Mouse (Mus musculus): Measurements from ENCODE around the gene Papss1.

The Papss1 gene

GRCm38 (mm10) chr3:131581096-131581495 is 16.5 kb downstream of the Papss1 start:
- DNase-seq (ENCODE audit: low spot score) = no peak

DNA sequence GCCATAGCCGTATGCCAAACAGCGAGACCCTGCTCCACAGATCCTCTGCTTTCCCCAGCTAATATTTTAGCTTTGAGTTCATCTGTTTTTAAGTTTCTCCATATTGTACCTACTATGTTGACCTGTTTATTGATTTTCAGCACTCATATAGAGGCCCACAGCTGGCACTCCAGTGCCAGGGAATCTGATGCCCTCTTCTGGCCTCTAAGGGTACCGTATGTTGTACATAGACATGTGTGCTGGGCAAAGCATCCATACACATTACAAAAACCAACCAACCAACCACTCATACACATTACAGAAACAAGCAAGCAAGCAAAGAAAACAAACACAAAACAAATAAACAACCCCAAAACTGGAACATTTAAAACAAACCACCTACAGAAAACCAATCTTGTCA is 22.2 kb downstream of the Papss1 start:
- DNase-seq (ENCODE audit: low spot score) = no peak

DNA sequence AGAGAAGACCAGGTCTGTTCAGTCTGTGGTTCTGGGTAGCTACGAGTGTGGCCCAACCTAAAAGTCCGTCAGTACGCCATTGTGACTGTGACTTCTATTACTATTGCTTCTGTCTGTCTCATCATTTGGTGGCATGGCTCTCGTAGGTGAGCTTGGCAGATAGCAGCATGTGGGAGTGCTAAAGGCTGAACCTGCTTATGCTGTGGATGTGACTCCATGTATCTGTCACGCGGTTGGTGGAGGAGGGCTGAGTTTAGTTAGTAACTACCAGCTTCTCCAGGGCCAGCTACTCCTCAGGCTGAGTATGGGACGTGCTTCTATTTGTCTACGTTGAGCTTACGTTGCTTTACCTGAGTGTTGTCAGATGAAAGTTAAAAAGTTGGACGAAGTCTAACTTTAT is 23.4 kb downstream of the Papss1 start:
- no peak for DNase-seq (ENCODE audit: low spot score)

- DNase-seq (ENCODE audit: low spot score) = no peak
These were observed 28.7 kb downstream of the Papss1 start for GRCm38 (mm10) chr3:131593143-131593798.

DNA sequence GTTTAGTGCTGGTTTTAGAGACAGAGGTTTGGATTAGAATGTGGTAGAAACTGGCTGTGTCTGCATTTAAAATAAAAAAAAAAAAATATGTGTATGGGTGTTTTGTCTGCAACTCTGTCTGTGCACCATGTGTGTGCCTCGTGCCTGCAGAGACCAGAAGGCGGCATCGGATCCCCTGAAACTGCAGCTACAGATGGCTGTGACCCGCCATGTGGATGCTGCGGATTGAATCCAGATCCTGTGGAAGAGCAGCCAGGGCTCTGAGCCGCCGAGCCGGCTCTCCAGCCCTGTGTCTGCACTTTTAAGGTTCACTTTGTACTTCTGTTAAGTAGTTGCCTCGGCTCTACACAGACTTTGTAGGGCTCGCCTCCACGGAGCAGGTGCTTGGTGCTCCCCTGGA is 29.8 kb downstream of the Papss1 start:
- no peak for DNase-seq (ENCODE audit: low spot score)

- no peak for DNase-seq (ENCODE audit: low spot score)
These were observed 31.1 kb downstream of the Papss1 start for GRCm38 (mm10) chr3:131595546-131596245.

GRCm38 (mm10) chr3:131600726-131601125 is 36.2 kb downstream of the Papss1 start:
- no peak for DNase-seq (ENCODE audit: low spot score)

GRCm38 (mm10) chr3:131601366-131601765 is 36.8 kb downstream of the Papss1 start:
- DNase-seq (ENCODE audit: low spot score) = no peak

DNA sequence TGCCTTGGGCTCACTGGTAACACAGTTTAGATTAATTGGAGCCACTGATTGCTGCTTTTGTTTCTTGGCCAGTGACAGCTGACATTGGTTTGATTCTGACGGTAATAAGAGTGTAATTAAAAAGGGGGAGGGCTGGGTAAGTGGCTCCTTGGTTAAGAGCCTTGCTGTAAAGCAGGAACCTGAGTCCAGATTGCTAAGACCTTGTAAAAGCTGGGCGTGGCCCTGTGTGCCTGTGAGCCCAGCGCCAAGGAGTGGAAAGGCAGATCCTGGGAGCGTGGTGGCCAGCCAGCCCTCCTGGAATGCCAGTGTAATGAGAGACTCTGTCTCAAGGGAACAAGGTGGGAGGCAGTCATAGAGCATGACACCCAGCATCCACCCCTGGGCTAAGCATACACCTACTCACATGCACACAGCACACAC is 38.4 kb downstream of the Papss1 start:
- DNase-seq (ENCODE audit: low spot score) = no peak

DNA sequence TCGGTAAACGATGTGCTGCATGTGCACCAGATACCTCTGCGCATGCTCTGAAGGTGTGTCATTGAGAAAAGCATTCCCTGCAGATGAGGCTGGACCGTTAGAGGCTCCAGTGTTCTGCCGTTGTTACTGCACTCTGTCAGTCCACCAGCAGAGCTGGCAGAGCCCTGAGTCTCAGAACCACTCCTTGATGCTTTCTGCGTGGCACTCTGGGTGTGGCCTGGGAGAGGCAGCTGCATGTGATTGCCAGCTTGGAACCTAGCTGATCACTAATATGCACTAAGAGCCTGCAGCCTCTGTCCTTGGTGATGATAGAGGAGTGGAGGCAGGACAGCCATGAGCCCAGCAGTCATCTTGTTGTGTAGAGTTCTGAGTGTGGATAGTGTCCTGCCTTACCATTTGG is 43.5 kb downstream of the Papss1 start:
- DNase-seq (ENCODE audit: low spot score) = no peak

DNA sequence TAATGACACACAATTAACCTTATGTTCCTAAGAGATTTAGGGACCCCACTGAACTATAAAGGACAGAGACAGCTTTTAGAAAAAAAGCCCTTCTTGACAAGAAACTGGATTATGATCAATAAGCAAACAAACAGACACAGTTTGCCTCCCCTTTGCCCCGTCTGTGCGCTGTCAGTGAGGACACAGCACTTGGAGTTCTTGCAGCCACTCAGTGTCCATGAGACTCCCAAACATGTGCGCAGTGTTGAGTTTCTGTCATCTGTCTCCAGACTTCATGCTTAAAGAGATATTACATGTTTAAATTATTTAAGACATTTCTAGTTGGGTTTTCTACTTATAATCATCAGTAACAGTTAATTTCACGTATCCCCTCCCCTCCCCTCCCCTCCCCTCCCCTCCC is 45.1 kb downstream of the Papss1 start:
- DNase-seq (ENCODE audit: low spot score) = no peak

- no peak for DNase-seq (ENCODE audit: low spot score)
These were observed 46.0 kb downstream of the Papss1 start for GRCm38 (mm10) chr3:131610595-131610994.

DNA sequence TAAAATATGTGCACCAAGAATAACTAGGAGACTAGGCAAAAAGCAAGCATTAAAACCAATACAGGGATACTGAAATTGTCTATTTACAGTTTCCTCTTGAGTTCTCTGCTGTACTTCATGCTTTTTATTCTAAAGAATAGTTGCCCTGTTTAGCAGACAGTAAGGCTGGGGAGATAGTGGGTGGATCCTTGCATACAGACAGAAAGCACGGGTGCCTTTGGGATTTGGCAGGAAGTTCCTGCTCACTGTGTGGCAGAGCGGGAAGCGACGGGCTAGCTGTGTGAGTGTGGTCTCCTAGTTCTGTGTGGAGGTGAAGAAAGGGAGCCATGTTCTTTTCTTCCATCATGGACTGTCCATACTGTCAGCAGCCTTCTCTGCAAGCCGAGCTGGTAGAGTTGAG is 48.3 kb downstream of the Papss1 start:
- DNase-seq (ENCODE audit: low spot score) = no peak

GRCm38 (mm10) chr3:131614056-131614455 is 49.5 kb downstream of the Papss1 start:
- DNase-seq (ENCODE audit: low spot score) = no peak

DNA sequence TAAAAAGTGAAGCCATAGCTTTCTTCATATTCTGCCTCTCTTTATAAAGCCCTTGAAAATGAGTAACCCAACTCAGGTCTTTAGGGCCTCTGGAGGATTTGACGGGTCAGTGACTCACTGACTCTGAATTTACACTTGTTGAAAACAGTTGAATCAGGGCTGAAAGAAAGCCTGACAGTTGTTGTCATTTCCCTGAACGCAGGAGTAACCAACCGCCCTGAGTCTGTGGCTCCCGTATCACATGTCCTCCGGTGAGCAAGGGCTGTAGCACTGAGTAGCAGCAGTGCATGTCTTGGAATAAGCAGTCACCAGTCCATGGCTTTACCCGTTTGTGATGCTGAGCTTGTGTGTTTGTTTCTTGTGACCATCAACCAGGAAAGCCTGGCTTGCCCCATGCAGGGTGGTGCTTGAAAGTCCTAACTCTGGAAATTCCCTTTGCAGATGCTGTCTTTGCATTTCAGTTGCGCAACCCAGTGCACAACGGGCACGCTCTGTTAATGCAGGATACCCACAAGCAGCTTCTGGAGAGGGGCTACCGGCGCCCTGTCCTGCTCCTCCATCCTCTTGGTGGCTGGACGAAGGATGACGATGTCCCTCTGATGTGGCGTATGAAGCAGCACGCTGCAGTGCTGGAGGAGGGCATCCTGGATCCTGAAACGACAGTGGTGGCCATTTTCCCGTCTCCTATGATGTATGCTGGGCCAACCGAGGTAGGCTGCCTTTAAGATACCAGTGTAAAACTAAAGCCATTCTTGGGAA is 54.2 kb downstream of the Papss1 start:
- no peak for DNase-seq (ENCODE audit: low spot score)

DNA sequence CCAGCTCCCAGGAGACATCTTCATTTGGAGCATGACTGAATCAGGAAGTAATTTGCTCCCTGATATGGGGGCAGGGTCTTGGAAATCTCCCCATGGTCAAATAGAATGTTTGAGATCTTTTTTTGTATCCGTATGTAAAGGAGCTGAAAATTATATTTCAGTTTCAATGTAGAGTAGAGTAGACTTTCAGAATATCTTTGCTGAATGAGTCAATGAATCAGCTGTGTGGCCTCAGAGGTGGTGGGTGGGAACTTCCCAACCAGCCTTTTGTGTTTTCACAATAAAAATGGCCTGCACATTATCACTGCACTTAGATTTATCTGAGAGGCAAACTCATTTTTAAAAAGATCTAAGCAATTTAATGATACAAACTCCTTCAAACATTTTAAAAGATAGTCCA is 58.6 kb downstream of the Papss1 start:
- DNase-seq (ENCODE audit: low spot score) = no peak

- no peak for DNase-seq (ENCODE audit: low spot score)
These were observed 59.5 kb downstream of the Papss1 start for GRCm38 (mm10) chr3:131624063-131624462.

DNA sequence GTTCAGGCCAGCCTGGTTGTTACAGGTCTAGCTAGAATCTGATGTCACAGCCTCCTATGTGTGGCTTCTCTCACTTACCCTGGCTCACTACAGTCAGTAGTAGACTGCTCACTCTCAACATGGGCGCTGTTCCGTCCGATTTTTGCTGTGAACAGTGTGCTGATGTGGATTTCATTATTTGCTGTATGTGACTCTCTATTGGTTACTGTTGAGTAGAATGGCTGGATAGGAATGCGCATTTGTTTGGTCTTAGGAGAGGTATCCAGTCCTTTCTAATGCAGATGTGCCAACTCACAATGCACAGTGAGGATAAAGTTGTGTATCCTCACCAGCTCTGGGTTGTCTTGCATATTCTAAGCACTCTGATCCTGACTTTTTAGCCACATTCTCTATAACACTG is 62.9 kb downstream of the Papss1 start:
- no peak for DNase-seq (ENCODE audit: low spot score)

- no peak for DNase-seq (ENCODE audit: low spot score)
These were observed 63.7 kb downstream of the Papss1 start for GRCm38 (mm10) chr3:131628265-131628664.

DNA sequence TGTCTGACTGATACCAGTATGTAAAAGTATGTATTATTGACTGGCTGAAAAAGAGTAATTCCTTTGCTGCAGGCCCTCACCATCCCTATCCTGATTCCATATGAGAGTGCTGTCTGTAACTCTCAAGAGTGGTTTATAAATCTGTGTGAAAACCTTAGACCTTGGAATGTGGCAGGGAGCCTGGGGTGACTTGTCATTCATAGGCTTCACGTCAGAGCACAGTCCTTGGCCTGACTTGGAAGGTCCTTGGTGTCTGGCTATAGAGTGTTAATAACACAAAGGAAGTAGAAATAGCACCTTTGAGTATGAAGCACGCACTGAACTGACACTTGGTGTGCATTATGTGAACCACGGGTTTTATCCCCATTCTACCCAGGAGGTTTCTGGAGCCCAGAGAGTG is 64.4 kb downstream of the Papss1 start:
- no peak for DNase-seq (ENCODE audit: low spot score)

DNA sequence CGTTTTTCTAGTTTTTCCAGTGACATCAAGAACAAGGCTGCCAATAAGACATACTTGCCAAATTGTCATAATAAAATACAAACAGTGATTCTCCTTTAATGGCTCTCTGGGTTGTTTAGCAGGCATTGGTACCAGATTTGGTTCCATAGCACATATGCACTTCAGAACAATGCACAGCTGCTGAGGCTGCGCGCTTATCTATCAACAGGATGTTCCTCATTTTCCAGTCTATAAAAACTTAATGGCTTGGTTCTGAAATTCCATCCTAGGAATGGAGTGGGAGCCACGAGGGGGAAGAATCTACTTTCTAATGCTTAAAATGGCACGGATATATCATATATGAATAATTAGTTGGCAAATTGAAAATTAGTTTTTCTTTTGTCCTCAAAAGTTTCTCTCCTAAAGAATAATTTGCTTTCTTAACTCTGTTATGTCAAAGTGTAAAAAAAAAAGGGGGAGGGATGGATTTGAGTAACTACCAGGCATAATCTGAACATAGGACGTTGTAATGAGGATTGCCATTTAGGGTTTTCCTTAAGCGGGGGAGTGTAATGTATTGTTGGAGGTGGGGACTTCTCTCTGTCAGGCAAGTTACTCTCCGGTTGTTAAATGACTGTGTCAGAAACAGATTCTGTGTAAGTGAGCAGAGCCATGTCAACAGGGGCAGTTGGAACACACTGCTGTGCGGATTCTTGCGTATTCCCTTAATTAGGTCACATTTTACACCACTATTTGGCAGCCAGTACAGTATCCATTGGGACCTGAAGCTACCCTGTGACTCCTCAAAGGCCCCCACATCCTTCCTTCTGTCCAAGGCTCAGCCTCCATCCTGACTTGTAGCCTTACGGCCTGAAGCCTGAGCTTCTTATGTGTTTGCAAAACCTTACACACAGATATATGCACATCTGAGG is 66.1 kb downstream of the Papss1 start:
- DNase-seq (ENCODE audit: low spot score) = no peak

GRCm38 (mm10) chr3:131631318-131631870 is 66.8 kb downstream of the Papss1 start:
- DNase-seq (ENCODE audit: low spot score) = no peak

All from ovary, postnatal 14 days (tissue).